Mouse (Mus musculus) thymus, postnatal 10 days (tissue): ENCODE data around the gene Aff3.

Experiments
- DNase-seq, 2 experiments: peaks; one replicate each; pipeline ENCODE4 v3.0.0; 2021; ENCODE audit warnings: low spot score in 2 of 2

Aff3 gene

GRCm38 (mm10) chr1:38664777-38665176, at the start of gene Aff3:
Gene Aff3, minus strand, starts transcription at chr1:38664955.
- peak; percentile 65 to 67 for DNase-seq

GRCm38 (mm10) chr1:38700646-38701045, 35.9 kb upstream of the Aff3 start:
- no peak for DNase-seq

- DNase-seq: no peak
These were observed 34.5 kb upstream of the Aff3 start for GRCm38 (mm10) chr1:38699244-38699643.

GRCm38 (mm10) chr1:38695812-38696681, 31.3 kb upstream of the Aff3 start:
- DNase-seq: no peak

GRCm38 (mm10) chr1:38695089-38695811, 30.5 kb upstream of the Aff3 start:
- DNase-seq: no peak

GRCm38 (mm10) chr1:38694142-38694541, 29.4 kb upstream of the Aff3 start:
- peak; percentile 29 for DNase-seq

GRCm38 (mm10) chr1:38690471-38690870, 25.7 kb upstream of the Aff3 start:
- no peak for DNase-seq

- DNase-seq: no peak
These were observed 23.5 kb upstream of the Aff3 start for GRCm38 (mm10) chr1:38688216-38688615.

- DNase-seq: no peak
These were observed 21.0 kb upstream of the Aff3 start for GRCm38 (mm10) chr1:38685706-38686105.

- DNase-seq: no peak
These were observed 18.5 kb upstream of the Aff3 start for GRCm38 (mm10) chr1:38683158-38683721.

- no peak for DNase-seq
These were observed 15.1 kb upstream of the Aff3 start for GRCm38 (mm10) chr1:38679890-38680289.

GRCm38 (mm10) chr1:38671756-38672155, 7.0 kb upstream of the Aff3 start:
- no peak for DNase-seq

- DNase-seq: no peak
These were observed 6.3 kb upstream of the Aff3 start for GRCm38 (mm10) chr1:38671019-38671418.

GRCm38 (mm10) chr1:38668327-38668726, 3.6 kb upstream of the Aff3 start:
- DNase-seq: no peak

- DNase-seq: no peak
These were observed 3.1 kb upstream of the Aff3 start for GRCm38 (mm10) chr1:38667892-38668291.

GRCm38 (mm10) chr1:38666766-38667118, 2.0 kb upstream of the Aff3 start:
- no peak for DNase-seq

GRCm38 (mm10) chr1:38666111-38666765, 1.5 kb upstream of the Aff3 start:
- no peak for DNase-seq

- DNase-seq: peak; percentile 26 to 35
These were observed 856 bp upstream of the Aff3 start for GRCm38 (mm10) chr1:38665611-38666010.

GRCm38 (mm10) chr1:38664261-38664660, 494 bp downstream of the Aff3 start:
- DNase-seq: no peak

- peak in 1 of 2 experiments; percentile 21 for DNase-seq
These were observed 2.0 kb downstream of the Aff3 start for GRCm38 (mm10) chr1:38662616-38663193.

- DNase-seq: no peak
These were observed 5.7 kb downstream of the Aff3 start for GRCm38 (mm10) chr1:38658933-38659553.
